Mouse (Mus musculus) heart, embryonic 13.5 days (tissue): ENCODE measurements around the gene Ndufa7. TPM values are rescaled to one million over a fixed set of nuclear protein-coding genes. Genes with fewer than 3 reads are reported as not detected.
"Not testable (repeated sequence)": the region's sequence is repeated elsewhere in the genome, so short reads cannot be mapped to it uniquely, and the experiment has no call there.

ENCODE experiments used
- ATAC-seq: fragments of 200-750 bp; cut with Nextera tagmentation; 2 replicates; pipeline ENCODE4 v1.8.0; 2017; ENCODE audit warnings: moderate TSS enrichment; ENCODE audit not compliant: insufficient number of reproducible peaks, low FRiP score, low TSS enrichment; ENCODE audit errors: extremely low read depth
- H3K27ac ChIP-seq: fragments of 300-500 bp; sonication (generic); replicated peaks from 2 replicates; pipeline ENCODE4 v1.5.1; 2015; ENCODE audit warnings: moderate library complexity, mild to moderate bottlenecking, inconsistent platforms
- H3K27me3 ChIP-seq: fragments of 300-500 bp; sonication (generic); replicated peaks from 2 replicates; pipeline ENCODE4 v1.6.1; 2015; ENCODE audit warnings: mild to moderate bottlenecking, inconsistent platforms
- H3K36me3 ChIP-seq: fragments of 300-500 bp; sonication (generic); 2 replicates; pipeline ENCODE4 v1.6.1; 2015; ENCODE audit warnings: mild to moderate bottlenecking, inconsistent platforms
- H3K4me1 ChIP-seq: fragments of 300-500 bp; sonication (generic); 2 replicates; pipeline ENCODE4 v1.6.1; 2015; ENCODE audit warnings: inconsistent platforms
- H3K4me2 ChIP-seq: fragments of 300-500 bp; sonication (generic); 2 replicates; pipeline ENCODE4 v1.6.1; 2015; ENCODE audit warnings: inconsistent platforms, mild to moderate bottlenecking, moderate library complexity
- H3K4me3 ChIP-seq: fragments of 300-500 bp; sonication (generic); 2 replicates; pipeline ENCODE4 v1.5.1; 2015; ENCODE audit warnings: moderate library complexity, mild to moderate bottlenecking, inconsistent platforms
- H3K9ac ChIP-seq: fragments of 300-500 bp; sonication (generic); 2 replicates; pipeline ENCODE4 v1.6.1; 2015; ENCODE audit warnings: inconsistent platforms, mild to moderate bottlenecking, moderate library complexity
- H3K9me3 ChIP-seq: fragments of 300-500 bp; sonication (generic); 2 replicates; pipeline ENCODE4 v1.6.1; 2016; ENCODE audit warnings: inconsistent platforms
- WGBS: fragments of 180-500 bp; shearing (Covaris S2); methylation state at CpG from one replicate; pipeline ENCODE4 v1.1.7; 2015; ENCODE audit warnings: mixed read lengths; 5-methylcytosine and 5-hydroxymethylcytosine counted together
- polyA plus RNA-seq: library from polyadenylated mRNA; unstranded; fragments of >200 nt; fragmentation: Nextera tagmentation; extraction: Ambion mirVana; gene quantifications from 2 replicates; pipeline ENCODE4 v1.2.1, GENCODE M21; 2015

The Ndufa7 gene
- polyA plus RNA-seq, 1 experiment from 2014 or later = 527 TPM

- ATAC-seq = no peak
- peak overlapping the region; percentile 87 for H3K4me2 ChIP-seq
- peaks cover 46% of the 10 kb centered on the region for H3K27me3 ChIP-seq
- H3K36me3 ChIP-seq = 0 out of 2 replicates have a peak, but pooled peaks cover 6% of the 10 kb centered on the region
- H3K9ac ChIP-seq = peak overlapping the region; percentile 38; the same call in 1 of the 2 replicates
- H3K9me3 ChIP-seq = no peaks in the 10 kb centered on the region
- peaks cover 42% of the 10 kb centered on the region for H3K4me1 ChIP-seq
- WGBS = 34% methylated on average over 3 of the region's 3 CpGs
- H3K4me3 ChIP-seq = peak overlapping the region; percentile 2; the same call in 1 of the 2 replicates
- peak overlapping the region; percentile 76 for H3K27ac ChIP-seq
Measured at GRCm38 (mm10) chr17:33812475-33812874, 11.9 kb upstream of the Ndufa7 start.

- no peak for ATAC-seq
- no peaks in the 10 kb centered on the region for H3K9me3 ChIP-seq
- H3K27me3 ChIP-seq = peaks cover 44% of the 10 kb centered on the region
- 0 out of 2 replicates have a peak, but pooled peaks cover 6% of the 10 kb centered on the region for H3K36me3 ChIP-seq
- H3K9ac ChIP-seq = peak overlapping the region; percentile 38; the same call in 1 of the 2 replicates
- WGBS = 50% methylated on average over 4 of the region's 4 CpGs
- peak overlapping the region; percentile 13; the same call in 1 of the 2 replicates for H3K27ac ChIP-seq
- H3K4me3 ChIP-seq = peak overlapping the region; percentile 2; the same call in 1 of the 2 replicates
- H3K4me1 ChIP-seq = peaks cover 45% of the 10 kb centered on the region
- H3K4me2 ChIP-seq = peak overlapping the region; percentile 87
Measured at GRCm38 (mm10) chr17:33812990-33813389, 11.4 kb upstream of the Ndufa7 start.

GRCm38 (mm10) chr17:33815399-33815798, 9.0 kb upstream of the Ndufa7 start:
- Histone ChIP-seq H3K27me3 (peaks cover 37% of the 10 kb centered on the region), H3K4me3 (no peak overlapping the region), H3K9ac (no peak overlapping the region), H3K36me3 (peaks cover 29% of the 10 kb centered on the region), H3K4me1 (peaks cover 49% of the 10 kb centered on the region), H3K27ac (no peak overlapping the region), H3K4me2 (no peak overlapping the region), H3K9me3 (no peaks in the 10 kb centered on the region)
- 88% methylated on average over 5 of the region's 6 CpGs for WGBS
- no peak for ATAC-seq

GRCm38 (mm10) chr17:33816612-33817011, 7.8 kb upstream of the Ndufa7 start:
- ATAC-seq = no peak

DNA sequence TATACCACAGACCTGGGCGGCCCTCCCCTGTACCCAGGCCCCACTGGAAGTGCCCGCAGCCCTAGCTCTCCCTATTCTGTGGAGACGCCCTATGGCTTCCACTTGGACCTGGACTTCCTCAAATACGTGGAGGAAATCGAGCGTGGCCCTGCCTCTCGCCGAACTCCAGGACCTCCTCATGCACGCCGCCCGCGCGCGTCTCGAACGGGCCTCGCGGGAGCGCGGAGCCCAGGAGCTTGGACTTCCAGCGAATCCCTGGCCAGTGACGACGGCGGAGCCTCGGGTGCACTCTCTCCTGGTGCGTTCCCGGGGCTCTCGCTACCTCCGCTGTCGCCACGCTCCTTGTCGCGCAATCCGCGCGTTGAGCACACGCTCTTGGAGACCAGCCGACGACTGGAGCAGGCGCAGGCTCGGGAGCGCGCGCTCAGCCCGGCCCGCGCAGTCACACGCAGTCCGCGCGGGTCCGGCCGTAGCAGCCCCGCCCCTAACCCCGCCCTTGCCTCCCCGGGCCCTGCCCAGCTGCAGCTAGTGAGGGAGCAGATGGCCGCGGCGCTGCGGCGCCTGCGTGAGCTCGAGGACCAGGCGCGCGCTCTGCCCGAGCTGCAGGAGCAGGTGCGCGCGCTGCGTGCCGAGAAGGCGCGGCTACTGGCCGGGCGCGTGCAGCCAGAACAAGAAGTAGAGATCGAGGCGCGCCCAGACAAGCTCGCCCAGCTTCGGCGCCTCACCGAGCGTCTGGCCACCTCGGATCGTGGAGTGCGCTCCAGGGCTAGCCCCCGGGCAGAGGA, 7.0 kb upstream of the Ndufa7 start:
- Histone ChIP-seq H3K4me3 (peak overlapping the region; percentile 58), H3K9me3 (no peaks in the 10 kb centered on the region), H3K4me1 (peaks cover 38% of the 10 kb centered on the region), H3K4me2 (peak overlapping the region; percentile 88), H3K27me3 (peaks cover 35% of the 10 kb centered on the region), H3K36me3 (peaks cover 49% of the 10 kb centered on the region), H3K27ac (peak overlapping the region; percentile 79), H3K9ac (peak overlapping the region; percentile 86)
- peak; percentile 94 for ATAC-seq
- under 1% methylated on average over 89 of the region's 89 CpGs for WGBS

More at GRCm38 (mm10) chr17:33816612-33817011, 7.8 kb upstream of the Ndufa7 start:
- H3K9me3 ChIP-seq = no peaks in the 10 kb centered on the region
- H3K27ac ChIP-seq = 0 out of 2 replicates have a peak overlapping the region, but pooled peaks have one; percentile 79
- H3K27me3 ChIP-seq = peaks cover 37% of the 10 kb centered on the region
- peak overlapping the region; percentile 88 for H3K4me2 ChIP-seq
- peaks cover 41% of the 10 kb centered on the region for H3K36me3 ChIP-seq
- H3K9ac ChIP-seq = peak overlapping the region; percentile 83
- peak overlapping the region; percentile 58 for H3K4me3 ChIP-seq
- 61% methylated on average over 5 of the region's 5 CpGs for WGBS
- H3K4me1 ChIP-seq = peaks cover 38% of the 10 kb centered on the region

GRCm38 (mm10) chr17:33817969-33818643, 6.3 kb upstream of the Ndufa7 start:
- no peaks in the 10 kb centered on the region for H3K9me3 ChIP-seq
- H3K4me1 ChIP-seq = peaks cover 38% of the 10 kb centered on the region
- WGBS = 18% methylated on average over 33 of the region's 33 CpGs
- no peak for ATAC-seq
- H3K36me3 ChIP-seq = peaks cover 56% of the 10 kb centered on the region
- H3K27ac ChIP-seq = peak overlapping the region; percentile 48
- peak overlapping the region; percentile 86 for H3K9ac ChIP-seq
- H3K4me3 ChIP-seq = peak overlapping the region; percentile 58
- H3K27me3 ChIP-seq = peaks cover 27% of the 10 kb centered on the region
- peak overlapping the region; percentile 88 for H3K4me2 ChIP-seq

- peaks cover 63% of the 10 kb centered on the region for H3K36me3 ChIP-seq
- ATAC-seq = no peak
- 64% methylated on average over 1 of the region's 1 CpGs for WGBS
Measured at GRCm38 (mm10) chr17:33822436-33822959, 1.9 kb upstream of the Ndufa7 start.

GRCm38 (mm10) chr17:33823171-33823570, 1.2 kb upstream of the Ndufa7 start:
- Histone ChIP-seq H3K4me3 (peak overlapping the region; percentile 90), H3K36me3 (peaks cover 67% of the 10 kb centered on the region), H3K4me1 (peaks cover 46% of the 10 kb centered on the region), H3K4me2 (peak overlapping the region; percentile 93), H3K9ac (peak overlapping the region; percentile 94)
- not testable (repeated sequence) for H3K9me3 ChIP-seq, H3K27ac ChIP-seq, H3K27me3 ChIP-seq, ATAC-seq
- WGBS = 74% methylated on average over 8 of the region's 8 CpGs

More at GRCm38 (mm10) chr17:33822436-33822959, 1.9 kb upstream of the Ndufa7 start:
- Histone ChIP-seq H3K9me3 (no peaks in the 10 kb centered on the region), H3K4me3 (peak overlapping the region; percentile 90; the same call in 1 of the 2 replicates), H3K27me3 (peaks cover 6% of the 10 kb centered on the region; the same call in 1 of the 2 replicates), H3K4me2 (peak overlapping the region; percentile 93), H3K9ac (peak overlapping the region; percentile 94; the same call in 1 of the 2 replicates), H3K27ac (no peak overlapping the region), H3K4me1 (peaks cover 46% of the 10 kb centered on the region)

DNA sequence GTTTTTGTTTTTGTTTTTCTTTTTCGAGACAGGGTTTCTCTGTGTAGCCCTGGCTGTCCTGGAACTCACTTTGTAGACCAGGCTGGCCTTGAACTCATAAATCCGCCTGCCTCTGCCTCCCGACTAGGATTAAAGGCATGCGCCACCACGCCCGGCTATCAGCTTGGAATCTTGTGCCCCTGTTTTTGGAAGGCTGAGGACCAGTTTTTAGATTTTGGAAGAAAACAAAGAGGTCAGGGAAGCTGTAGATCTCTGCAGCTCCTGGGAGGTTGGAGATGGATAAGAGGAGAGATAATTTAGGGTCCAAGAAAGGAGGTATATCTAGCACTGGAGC, 592 bp downstream of the Ndufa7 start:
- Histone ChIP-seq H3K36me3 (peaks cover 62% of the 10 kb centered on the region), H3K4me1 (peaks cover 56% of the 10 kb centered on the region)

DNA sequence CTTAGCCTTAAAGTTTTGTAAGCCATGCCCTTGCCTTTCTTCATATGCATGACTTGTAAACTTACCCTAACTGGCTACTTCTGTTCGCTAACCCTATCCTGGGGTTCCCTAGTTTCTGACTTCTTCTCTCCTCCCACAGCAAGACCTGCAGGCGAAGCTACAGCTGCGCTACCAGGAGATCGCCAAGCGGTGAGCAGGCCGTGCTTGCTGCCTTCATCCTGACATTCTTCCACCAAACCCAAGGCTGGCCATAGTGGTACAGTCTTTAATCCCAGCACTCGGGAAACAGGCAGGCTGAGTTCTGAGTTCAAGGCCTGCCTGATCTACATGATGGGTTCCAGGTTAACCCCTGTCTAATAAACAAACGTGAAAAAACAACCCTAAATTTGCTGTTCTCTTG, 1.1 kb downstream of the Ndufa7 start:
- 80% methylated on average over 8 of the region's 8 CpGs for WGBS
- Histone ChIP-seq H3K4me2 (peak overlapping the region; percentile 83), H3K4me1 (peaks cover 56% of the 10 kb centered on the region), H3K4me3 (peak overlapping the region; percentile 90), H3K27ac (no peak overlapping the region), H3K9ac (peak overlapping the region; percentile 94), H3K9me3 (no peaks in the 10 kb centered on the region), H3K36me3 (peaks cover 62% of the 10 kb centered on the region), H3K27me3 (no peaks in the 10 kb centered on the region)
- no peak for ATAC-seq

More for the DNA sequence above, 592 bp downstream of the Ndufa7 start:
- Histone ChIP-seq H3K4me2 (peak overlapping the region; percentile 83), H3K27ac (peak overlapping the region; percentile 85), H3K4me3 (peak overlapping the region; percentile 90), H3K9ac (peak overlapping the region; percentile 94)
- WGBS = 8% methylated on average over 6 of the region's 6 CpGs
- not testable (repeated sequence) for ATAC-seq, H3K9me3 ChIP-seq, H3K27me3 ChIP-seq

DNA sequence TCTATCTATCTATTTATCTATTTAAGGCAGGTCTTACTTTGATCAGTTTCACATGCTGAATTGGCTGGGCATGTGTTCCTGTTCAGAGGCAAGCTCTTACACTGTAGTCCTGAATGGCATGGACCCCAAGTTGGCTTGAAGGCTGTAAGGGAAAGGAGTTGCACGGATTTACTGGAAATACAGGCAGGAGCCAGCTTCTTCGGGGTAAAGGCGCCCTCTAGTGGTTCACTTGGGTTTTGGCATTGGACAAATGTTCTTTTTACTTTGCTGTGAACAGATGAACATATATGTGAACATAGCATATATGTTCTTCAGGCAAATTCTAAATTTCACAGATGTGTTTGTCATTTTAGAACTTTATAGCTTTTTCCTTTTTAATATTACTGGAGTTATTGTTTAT, 2.5 kb downstream of the Ndufa7 start:
- H3K4me3 ChIP-seq = no peak overlapping the region
- no peaks in the 10 kb centered on the region for H3K9me3 ChIP-seq
- H3K36me3 ChIP-seq = peaks cover 61% of the 10 kb centered on the region
- no peak overlapping the region for H3K4me2 ChIP-seq
- peaks cover 54% of the 10 kb centered on the region for H3K4me1 ChIP-seq
- no peak overlapping the region for H3K27ac ChIP-seq
- ATAC-seq = no peak
- H3K9ac ChIP-seq = no peak overlapping the region
- H3K27me3 ChIP-seq = no peaks in the 10 kb centered on the region
- WGBS = 0% methylated on average over 3 of the region's 3 CpGs
